Mouse (Mus musculus) forebrain, embryonic 15.5 days (tissue): ENCODE data around the gene Zcchc4. TPM values are rescaled to one million over a fixed set of nuclear protein-coding genes. Genes with fewer than 3 reads are reported as not detected.

Source experiments
- ATAC-seq: fragments of 200-750 bp; cut with Nextera tagmentation; replicated peaks from 2 replicates; pipeline ENCODE4 v1.8.0; 2017; ENCODE audit warnings: mild to moderate bottlenecking, moderate TSS enrichment, moderate library complexity
- H3K27ac ChIP-seq: fragments of 300-500 bp; sonication (generic); replicated peaks from 2 replicates; pipeline ENCODE4 v1.5.1; 2015; ENCODE audit warnings: mild to moderate bottlenecking, inconsistent platforms
- H3K27me3 ChIP-seq: fragments of 300-500 bp; sonication (generic); 2 replicates; pipeline ENCODE4 v1.6.1; 2015; ENCODE audit warnings: inconsistent platforms
- H3K36me3 ChIP-seq: fragments of 300-500 bp; sonication (generic); 2 replicates; pipeline ENCODE4 v1.6.1; 2015; ENCODE audit warnings: mild to moderate bottlenecking, inconsistent platforms
- H3K4me1 ChIP-seq: fragments of 300-500 bp; sonication (generic); 2 replicates; pipeline ENCODE4 v1.6.1; 2015; ENCODE audit warnings: inconsistent platforms
- H3K4me2 ChIP-seq: fragments of 300-500 bp; sonication (generic); replicated peaks from 2 replicates; pipeline ENCODE4 v1.6.1; 2015; ENCODE audit warnings: mild to moderate bottlenecking, inconsistent platforms
- H3K4me3 ChIP-seq: fragments of 300-500 bp; sonication (generic); 2 replicates; pipeline ENCODE4 v1.5.1; 2015; ENCODE audit warnings: mild to moderate bottlenecking, inconsistent platforms
- H3K9ac ChIP-seq: fragments of 300-500 bp; sonication (generic); replicated peaks from 2 replicates; pipeline ENCODE4 v1.6.1; 2015; ENCODE audit warnings: mild to moderate bottlenecking, inconsistent platforms
- H3K9me3 ChIP-seq: fragments of 300-500 bp; sonication (generic); 2 replicates; pipeline ENCODE4 v1.6.1; 2016; ENCODE audit warnings: inconsistent platforms
- WGBS: fragments of 180-500 bp; shearing (Covaris S2); methylation state at CpG from one replicate; pipeline ENCODE4 v1.1.7; 2015; ENCODE audit warnings: mixed read lengths; 5-methylcytosine and 5-hydroxymethylcytosine counted together
- polyA plus RNA-seq: library from polyadenylated mRNA; unstranded; fragments of >200 nt; fragmentation: Nextera tagmentation; extraction: Ambion mirVana; gene quantifications from 2 replicates; pipeline ENCODE4 v1.2.1, GENCODE M21; 2015

The Zcchc4 gene
- 15.5 and 16.7 TPM in 2 replicates for polyA plus RNA-seq

DNA sequence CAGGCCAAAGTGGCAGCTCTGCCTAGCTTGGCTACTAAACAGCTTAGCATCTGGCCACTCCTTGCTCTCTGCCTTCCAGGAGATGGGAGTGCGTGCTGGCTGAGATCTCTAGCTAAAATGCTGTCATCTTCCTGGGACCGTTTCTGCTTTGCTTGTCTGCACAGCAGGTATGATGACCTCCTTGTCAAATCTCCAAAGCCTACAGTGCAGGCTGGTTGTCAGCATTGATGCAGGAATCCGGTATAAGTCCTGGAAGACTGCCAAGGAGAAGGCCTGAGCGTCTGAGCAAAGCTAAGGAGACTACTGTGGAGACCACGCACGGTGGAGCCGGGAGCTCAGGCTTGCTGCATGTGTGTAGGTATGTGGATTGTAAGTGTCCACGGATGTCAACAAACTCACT is at the start of gene Zcchc4:
Gene Zcchc4, plus strand, starts transcription at position 173 of the 400 bp plus-strand sequence.
- no peak within 1 kb of the TSS for H3K4me2 ChIP-seq
- 71% methylated on average over 8 of the region's 8 CpGs for WGBS
- no peak within 1 kb of the TSS for H3K9ac ChIP-seq
- no peaks in the 10 kb centered on the region for H3K4me1 ChIP-seq
- H3K27me3 ChIP-seq: no peaks in the 10 kb centered on the region
- no peak within 1 kb of the TSS for H3K4me3 ChIP-seq
- no peak for ATAC-seq
- no peaks in the 10 kb centered on the region for H3K9me3 ChIP-seq
- H3K27ac ChIP-seq: no peak within 1 kb of the TSS
- H3K36me3 ChIP-seq: no peaks in the 10 kb centered on the region

DNA sequence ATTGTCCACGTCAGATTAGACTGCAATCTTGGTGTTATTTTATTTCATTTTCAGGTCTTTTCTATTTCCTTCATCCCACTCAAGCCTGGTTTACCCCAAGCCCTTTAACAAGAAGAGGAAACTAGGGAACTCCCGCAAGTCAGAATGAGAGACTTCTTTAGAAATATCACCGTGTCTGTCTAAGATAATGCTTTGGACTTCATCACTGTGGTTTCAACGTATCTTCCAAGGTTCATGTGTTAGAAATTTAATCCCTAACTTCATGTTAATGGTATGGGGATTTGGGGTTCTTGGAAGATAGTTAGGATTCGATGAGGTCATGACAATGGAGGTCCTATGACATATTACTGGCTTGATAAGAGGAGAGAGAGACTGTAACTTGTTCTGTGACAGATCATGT is 47.5 kb upstream of the Zcchc4 start:
- Histone ChIP-seq H3K4me2 (no peak overlapping the region), H3K4me3 (no peak overlapping the region), H3K4me1 (no peaks in the 10 kb centered on the region), H3K9me3 (no peaks in the 10 kb centered on the region), H3K36me3 (no peaks in the 10 kb centered on the region), H3K27ac (no peak overlapping the region), H3K9ac (no peak overlapping the region), H3K27me3 (no peaks in the 10 kb centered on the region)
- WGBS: 89% methylated on average over 5 of the region's 5 CpGs
- no peak for ATAC-seq

DNA sequence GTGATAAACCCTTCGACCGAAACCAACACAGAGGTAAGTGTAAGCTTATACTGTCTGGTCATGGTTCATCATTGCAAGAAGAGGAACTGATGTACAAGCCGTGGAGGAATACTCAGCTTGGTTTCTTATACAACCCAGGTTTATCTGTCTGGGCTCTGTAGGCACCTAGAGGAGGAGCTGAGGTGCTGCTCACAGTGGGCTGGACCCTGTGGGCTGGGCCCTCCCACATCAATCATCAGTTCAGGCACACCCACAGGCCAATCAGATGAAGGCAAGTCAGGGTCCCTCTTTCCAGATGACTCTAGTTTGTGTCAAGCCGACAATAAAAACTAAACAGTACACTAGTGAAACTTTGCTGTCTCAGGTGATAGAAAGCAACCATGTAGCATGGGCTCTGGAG is 42.4 kb upstream of the Zcchc4 start:
- no peaks in the 10 kb centered on the region for H3K9me3 ChIP-seq
- H3K27ac ChIP-seq: no peak overlapping the region
- no peak overlapping the region for H3K4me2 ChIP-seq
- H3K9ac ChIP-seq: no peak overlapping the region
- ATAC-seq: no peak
- H3K27me3 ChIP-seq: no peaks in the 10 kb centered on the region
- H3K4me3 ChIP-seq: no peak overlapping the region
- no peaks in the 10 kb centered on the region for H3K36me3 ChIP-seq
- WGBS: 76% methylated on average over 4 of the region's 4 CpGs
- H3K4me1 ChIP-seq: no peaks in the 10 kb centered on the region

- Histone ChIP-seq H3K4me3 (no peak overlapping the region), H3K36me3 (no peaks in the 10 kb centered on the region), H3K27me3 (no peaks in the 10 kb centered on the region), H3K27ac (no peak overlapping the region), H3K9me3 (no peaks in the 10 kb centered on the region), H3K4me2 (no peak overlapping the region), H3K4me1 (no peaks in the 10 kb centered on the region), H3K9ac (no peak overlapping the region)
- WGBS: 71% methylated on average over 3 of the region's 3 CpGs
- ATAC-seq: no peak
These were observed 39.2 kb upstream of the Zcchc4 start for GRCm38 (mm10) chr5:52736046-52736445.

GRCm38 (mm10) chr5:52741391-52742111 is 33.7 kb upstream of the Zcchc4 start, which contains the start of gene Pi4k2b:
Gene Pi4k2b, plus strand, starts transcription at chr5:52741574.
- H3K27me3 ChIP-seq: no peaks in the 10 kb centered on the region
- H3K4me2 ChIP-seq: peak within 1 kb of the TSS; percentile 93
- H3K9ac ChIP-seq: peak within 1 kb of the TSS; percentile 44
- H3K4me3 ChIP-seq: peak within 1 kb of the TSS; percentile 85
- no peaks in the 10 kb centered on the region for H3K9me3 ChIP-seq
- 1% methylated on average over 43 of the region's 75 CpGs for WGBS
- peaks cover 8% of the 10 kb centered on the region for H3K4me1 ChIP-seq
- peak; percentile 95 for ATAC-seq
- H3K36me3 ChIP-seq: no peaks in the 10 kb centered on the region
- H3K27ac ChIP-seq: peak within 1 kb of the TSS; percentile 13

DNA sequence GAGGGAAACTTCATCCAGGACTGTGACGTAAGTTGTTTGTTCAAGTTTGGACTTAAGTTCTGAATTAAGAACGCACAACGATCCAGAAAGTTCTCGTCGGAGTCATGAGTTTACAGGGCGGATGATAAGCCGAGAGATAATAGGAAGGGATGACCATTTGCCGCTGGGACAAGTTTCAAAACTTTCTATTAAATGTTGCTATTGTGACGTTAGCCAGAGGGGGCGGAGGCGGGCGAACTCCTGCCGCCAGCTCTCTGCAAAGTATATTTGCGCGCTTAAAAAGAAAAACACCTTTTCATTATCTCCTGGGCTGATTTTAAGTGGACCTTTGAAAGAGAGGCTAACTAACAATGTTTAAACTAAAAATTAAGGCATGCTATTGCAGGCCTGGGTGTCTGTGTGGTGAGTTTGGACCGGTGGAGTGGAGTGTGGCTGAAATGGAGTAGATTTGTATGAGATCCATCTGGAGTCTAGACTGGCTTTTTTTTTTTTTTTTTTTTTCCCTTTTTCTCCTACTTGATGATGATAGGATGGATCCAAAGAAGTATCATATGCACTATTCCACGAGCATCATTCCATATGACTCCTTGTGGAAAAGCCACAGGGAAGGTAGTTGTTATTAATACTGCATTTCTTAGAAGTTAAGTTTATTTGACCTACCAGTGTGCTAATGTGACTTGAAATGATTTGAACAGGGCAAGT is 32.9 kb upstream of the Zcchc4 start:
- Histone ChIP-seq H3K27ac (0 out of 2 replicates have a peak overlapping the region, but pooled peaks have one; percentile 13), H3K9ac (peak overlapping the region; percentile 44), H3K27me3 (no peaks in the 10 kb centered on the region), H3K4me1 (peaks cover 8% of the 10 kb centered on the region), H3K4me2 (peak overlapping the region; percentile 93), H3K9me3 (no peaks in the 10 kb centered on the region), H3K4me3 (peak overlapping the region; percentile 85), H3K36me3 (no peaks in the 10 kb centered on the region)
- peak; percentile 20; the same call in 1 of the 2 replicates for ATAC-seq
- WGBS: 4% methylated on average over 17 of the region's 17 CpGs

- WGBS: 65% methylated on average over 4 of the region's 4 CpGs
- ATAC-seq: no peak
- Histone ChIP-seq H3K27ac (no peak overlapping the region), H3K4me3 (no peak overlapping the region), H3K9ac (no peak overlapping the region), H3K9me3 (no peaks in the 10 kb centered on the region), H3K36me3 (no peaks in the 10 kb centered on the region), H3K4me2 (no peak overlapping the region), H3K27me3 (no peaks in the 10 kb centered on the region), H3K4me1 (peaks cover 8% of the 10 kb centered on the region)
These were observed 32.0 kb upstream of the Zcchc4 start for GRCm38 (mm10) chr5:52743231-52743630.

- Histone ChIP-seq H3K27ac (no peak overlapping the region), H3K27me3 (no peaks in the 10 kb centered on the region), H3K36me3 (no peaks in the 10 kb centered on the region), H3K9me3 (no peaks in the 10 kb centered on the region), H3K4me2 (no peak overlapping the region), H3K9ac (no peak overlapping the region), H3K4me1 (peaks cover 5% of the 10 kb centered on the region), H3K4me3 (no peak overlapping the region)
- ATAC-seq: no peak
These were observed 28.3 kb upstream of the Zcchc4 start for GRCm38 (mm10) chr5:52746920-52747319.

GRCm38 (mm10) chr5:52748732-52749131 is 26.5 kb upstream of the Zcchc4 start:
- H3K9ac ChIP-seq: no peak overlapping the region
- no peaks in the 10 kb centered on the region for H3K36me3 ChIP-seq
- H3K4me1 ChIP-seq: no peaks in the 10 kb centered on the region
- H3K4me3 ChIP-seq: no peak overlapping the region
- H3K27ac ChIP-seq: no peak overlapping the region
- no peak overlapping the region for H3K4me2 ChIP-seq
- no peaks in the 10 kb centered on the region for H3K9me3 ChIP-seq
- 80% methylated on average over 5 of the region's 5 CpGs for WGBS
- no peaks in the 10 kb centered on the region for H3K27me3 ChIP-seq
- ATAC-seq: no peak

DNA sequence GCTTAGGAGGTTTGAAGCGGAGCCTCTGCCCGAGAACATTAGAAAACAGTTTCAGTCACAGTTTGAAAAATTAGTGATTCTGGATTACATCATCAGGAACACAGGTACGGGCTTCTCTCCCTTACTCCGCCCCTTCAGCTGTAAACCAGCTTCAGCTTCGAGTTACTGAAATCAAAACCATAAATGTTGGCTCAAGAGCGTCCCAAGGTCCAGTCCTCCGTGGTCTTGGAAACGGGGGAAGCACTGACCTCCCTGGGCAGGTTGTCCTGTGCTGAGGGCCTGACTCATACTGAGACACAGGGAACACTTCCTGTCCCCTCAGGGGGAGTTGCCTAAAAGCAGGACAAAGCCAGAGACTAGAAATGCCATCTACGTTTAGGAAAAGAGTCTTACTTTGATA is 22.1 kb upstream of the Zcchc4 start:
- Histone ChIP-seq H3K9ac (no peak overlapping the region), H3K27ac (no peak overlapping the region), H3K27me3 (no peaks in the 10 kb centered on the region), H3K4me1 (no peaks in the 10 kb centered on the region), H3K9me3 (no peaks in the 10 kb centered on the region), H3K4me3 (no peak overlapping the region), H3K4me2 (no peak overlapping the region), H3K36me3 (no peaks in the 10 kb centered on the region)
- WGBS: 89% methylated on average over 9 of the region's 9 CpGs
- no peak for ATAC-seq

- Histone ChIP-seq H3K36me3 (no peaks in the 10 kb centered on the region), H3K9me3 (no peaks in the 10 kb centered on the region), H3K27ac (no peak overlapping the region), H3K4me2 (no peak overlapping the region), H3K9ac (no peak overlapping the region), H3K27me3 (no peaks in the 10 kb centered on the region), H3K4me3 (no peak overlapping the region), H3K4me1 (no peaks in the 10 kb centered on the region)
- ATAC-seq: no peak
These were observed 21.0 kb upstream of the Zcchc4 start for GRCm38 (mm10) chr5:52754196-52754595.

DNA sequence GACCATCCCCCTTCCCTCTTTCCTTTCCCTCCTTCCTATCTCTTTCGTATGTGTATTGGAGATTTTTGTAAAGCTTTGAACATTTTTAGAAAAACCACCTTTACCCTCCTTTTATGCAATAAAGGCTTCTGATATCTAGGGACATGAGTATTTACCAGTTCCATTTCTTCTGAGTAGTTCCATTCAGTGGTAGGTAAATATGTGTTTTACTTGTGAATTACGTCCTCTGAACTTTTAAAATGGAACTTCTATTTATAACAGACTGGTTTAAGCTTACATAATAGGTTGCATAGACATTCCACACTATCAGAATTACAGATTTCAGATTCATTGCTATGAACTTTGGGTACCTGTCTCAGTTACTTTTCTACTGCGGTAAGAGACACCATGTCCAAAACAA is 19.9 kb upstream of the Zcchc4 start:
- no peak overlapping the region for H3K4me3 ChIP-seq
- H3K4me2 ChIP-seq: no peak overlapping the region
- no peaks in the 10 kb centered on the region for H3K36me3 ChIP-seq
- H3K9ac ChIP-seq: no peak overlapping the region
- H3K27me3 ChIP-seq: no peaks in the 10 kb centered on the region
- WGBS: 90% methylated on average over 3 of the region's 3 CpGs
- no peak for ATAC-seq
- no peak overlapping the region for H3K27ac ChIP-seq
- no peaks in the 10 kb centered on the region for H3K4me1 ChIP-seq
- H3K9me3 ChIP-seq: no peaks in the 10 kb centered on the region
